Mouse (Mus musculus): ENCODE measurements at regions not wholly inside any gene's neighbourhood (a gene's known extent, or its start where the extent isn't known, plus 50 kb on each side); places are given as distances from the start of the nearest gene placed in this dataset.

DNA sequence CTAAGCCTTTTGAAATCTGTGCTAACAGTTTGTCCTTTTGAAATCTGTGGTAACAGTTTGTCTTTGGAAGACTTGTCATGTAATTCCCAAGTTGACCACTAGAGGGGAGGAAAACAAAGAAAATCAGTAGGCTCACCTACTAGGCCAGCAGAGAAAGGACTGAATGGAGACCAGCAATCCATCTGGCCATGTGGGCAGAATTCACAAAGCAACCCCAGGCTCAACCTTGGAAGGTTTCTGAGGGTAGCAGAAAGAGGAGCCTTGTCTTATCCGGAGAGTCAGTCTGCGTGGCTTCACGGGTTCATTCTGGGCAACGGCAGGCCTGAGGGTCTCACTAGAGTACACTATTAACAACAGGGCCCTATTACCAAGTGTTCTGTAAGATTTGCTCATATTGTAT, 319.2 kb upstream of the Sphkap start:
- H3K36me3 ChIP-seq (ENCODE audit: control insufficient read depth, insufficient read depth, low read length): no peaks in the 10 kb centered on the region
- no peaks in the 10 kb centered on the region for H3K9me3 ChIP-seq (ENCODE audit: control insufficient read depth, low read length)

DNA sequence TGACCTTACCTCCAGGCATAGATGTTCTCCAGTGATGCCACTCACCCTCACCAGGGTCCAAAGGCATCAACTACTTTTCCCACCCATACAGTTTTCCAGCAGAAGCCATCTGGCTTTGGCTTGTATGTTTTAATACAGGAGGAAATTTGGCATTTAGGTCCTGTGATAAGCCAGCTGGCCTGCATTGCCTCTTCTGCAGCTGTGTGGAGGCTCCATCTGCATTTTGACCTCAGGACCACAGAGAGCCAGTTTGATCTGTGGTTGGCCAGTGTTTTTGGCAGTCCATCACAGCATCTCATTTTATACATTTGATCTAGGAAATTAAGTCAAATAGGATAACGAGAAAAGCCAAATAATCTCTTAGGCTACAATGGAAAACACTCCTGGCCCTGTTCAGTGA, 315.1 kb upstream of the Sphkap start:
- Histone ChIP-seq H3K4me1 (replicated peaks; ENCODE audit: control insufficient read depth, insufficient read depth, low read length) (no peaks in the 10 kb centered on the region), H3K9me3 (ENCODE audit: control insufficient read depth, low read length) (no peaks in the 10 kb centered on the region), H3K27me3 (replicated peaks; ENCODE audit: control insufficient read depth, insufficient read depth, low read length) (no peaks in the 10 kb centered on the region), H3K36me3 (ENCODE audit: control insufficient read depth, insufficient read depth, low read length) (no peaks in the 10 kb centered on the region), H3K4me3 (ENCODE audit: low read depth, low read length) (no peak overlapping the region), H3K9ac (ENCODE audit: low read depth, low read length) (no peak overlapping the region), H3K27ac (ENCODE audit: low read depth, low read length) (no peak overlapping the region), H3K4me2 (no peak overlapping the region)
- DNase-seq (ENCODE audit: low spot score) (no peak), ATAC-seq (replicated peaks; ENCODE audit: low FRiP score) (no peak)
- 60% methylated on average over 1 of the region's 1 CpGs for WGBS

More for the DNA sequence above, 319.2 kb upstream of the Sphkap start:
- Histone ChIP-seq H3K27me3 (replicated peaks; ENCODE audit: control insufficient read depth, insufficient read depth, low read length) (no peaks in the 10 kb centered on the region), H3K4me1 (replicated peaks; ENCODE audit: control insufficient read depth, insufficient read depth, low read length) (no peaks in the 10 kb centered on the region), H3K4me2 (no peak overlapping the region), H3K27ac (ENCODE audit: low read depth, low read length) (no peak overlapping the region), H3K4me3 (ENCODE audit: low read depth, low read length) (no peak overlapping the region), H3K9ac (ENCODE audit: low read depth, low read length) (no peak overlapping the region)
- DNase-seq (ENCODE audit: low spot score) (no peak), ATAC-seq (replicated peaks; ENCODE audit: low FRiP score) (no peak)
- 77% methylated on average over 4 of the region's 4 CpGs for WGBS

GRCm38 (mm10) chr1:83720166-83720565, 312.2 kb upstream of the Sphkap start:
- WGBS: 81% methylated on average over 1 of the region's 1 CpGs

GRCm38 (mm10) chr1:83717056-83717455, 309.1 kb upstream of the Sphkap start:
- H3K27me3 ChIP-seq (replicated peaks; ENCODE audit: control insufficient read depth, insufficient read depth, low read length): no peaks in the 10 kb centered on the region
- H3K27ac ChIP-seq (ENCODE audit: low read depth, low read length): no peak overlapping the region
- H3K9ac ChIP-seq (ENCODE audit: low read depth, low read length): no peak overlapping the region
- no peak overlapping the region for H3K4me2 ChIP-seq
- H3K36me3 ChIP-seq (ENCODE audit: control insufficient read depth, insufficient read depth, low read length): no peaks in the 10 kb centered on the region
- no peak overlapping the region for H3K4me3 ChIP-seq (ENCODE audit: low read depth, low read length)
- DNase-seq (ENCODE audit: low spot score): no peak
- WGBS: 0% methylated on average over 1 of the region's 1 CpGs
- H3K9me3 ChIP-seq (ENCODE audit: control insufficient read depth, low read length): no peaks in the 10 kb centered on the region
- H3K4me1 ChIP-seq (replicated peaks; ENCODE audit: control insufficient read depth, insufficient read depth, low read length): no peaks in the 10 kb centered on the region
- no peak for ATAC-seq (replicated peaks; ENCODE audit: low FRiP score)

More at GRCm38 (mm10) chr1:83720166-83720565, 312.2 kb upstream of the Sphkap start:
- DNase-seq (ENCODE audit: low spot score): no peak
- Histone ChIP-seq H3K9me3 (ENCODE audit: control insufficient read depth, low read length) (no peaks in the 10 kb centered on the region), H3K27me3 (replicated peaks; ENCODE audit: control insufficient read depth, insufficient read depth, low read length) (no peaks in the 10 kb centered on the region), H3K36me3 (ENCODE audit: control insufficient read depth, insufficient read depth, low read length) (no peaks in the 10 kb centered on the region), H3K27ac (ENCODE audit: low read depth, low read length) (no peak overlapping the region), H3K4me3 (ENCODE audit: low read depth, low read length) (no peak overlapping the region), H3K9ac (ENCODE audit: low read depth, low read length) (no peak overlapping the region), H3K4me1 (replicated peaks; ENCODE audit: control insufficient read depth, insufficient read depth, low read length) (no peaks in the 10 kb centered on the region), H3K4me2 (no peak overlapping the region)
- ATAC-seq (replicated peaks; ENCODE audit: low FRiP score): no peak

GRCm38 (mm10) chr1:83701696-83702404, 293.9 kb upstream of the Sphkap start:
- H3K36me3 ChIP-seq (ENCODE audit: control insufficient read depth, insufficient read depth, low read length): no peaks in the 10 kb centered on the region
- 78% methylated on average over 6 of the region's 6 CpGs for WGBS
- H3K27ac ChIP-seq (ENCODE audit: low read depth, low read length): no peak overlapping the region
- DNase-seq (ENCODE audit: low spot score) (no peak), ATAC-seq (replicated peaks; ENCODE audit: low FRiP score) (no peak)
- H3K9ac ChIP-seq (ENCODE audit: low read depth, low read length): no peak overlapping the region
- H3K27me3 ChIP-seq (replicated peaks; ENCODE audit: control insufficient read depth, insufficient read depth, low read length): no peaks in the 10 kb centered on the region
- no peaks in the 10 kb centered on the region for H3K9me3 ChIP-seq (ENCODE audit: control insufficient read depth, low read length)
- H3K4me1 ChIP-seq (replicated peaks; ENCODE audit: control insufficient read depth, insufficient read depth, low read length): no peaks in the 10 kb centered on the region
- H3K4me2 ChIP-seq: no peak overlapping the region
- no peak overlapping the region for H3K4me3 ChIP-seq (ENCODE audit: low read depth, low read length)

DNA sequence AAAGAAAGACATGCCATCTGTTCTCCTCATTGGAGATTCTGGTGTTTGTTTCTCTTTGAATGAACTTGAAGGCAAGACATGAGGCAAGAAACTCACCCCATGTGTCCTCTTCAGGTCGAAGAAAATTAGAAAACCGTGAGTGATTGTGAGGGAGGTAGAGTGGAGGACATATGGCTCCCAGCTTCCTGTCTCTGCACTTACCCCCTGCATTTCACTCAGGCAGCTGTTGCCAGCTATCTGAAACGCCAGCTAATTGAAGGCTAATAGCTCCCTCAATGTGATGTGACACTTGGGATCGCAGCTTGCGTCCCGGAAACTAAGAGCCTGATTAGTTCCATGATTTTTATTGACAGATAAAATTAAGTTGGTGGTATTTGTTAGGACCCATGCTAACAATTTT, 289.4 kb upstream of the Sphkap start:
- Histone ChIP-seq H3K4me1 (replicated peaks; ENCODE audit: control insufficient read depth, insufficient read depth, low read length) (no peaks in the 10 kb centered on the region), H3K27me3 (replicated peaks; ENCODE audit: control insufficient read depth, insufficient read depth, low read length) (no peaks in the 10 kb centered on the region), H3K9me3 (ENCODE audit: control insufficient read depth, low read length) (no peaks in the 10 kb centered on the region), H3K4me3 (ENCODE audit: low read depth, low read length) (no peak overlapping the region), H3K27ac (ENCODE audit: low read depth, low read length) (no peak overlapping the region), H3K36me3 (ENCODE audit: control insufficient read depth, insufficient read depth, low read length) (no peaks in the 10 kb centered on the region), H3K4me2 (no peak overlapping the region), H3K9ac (ENCODE audit: low read depth, low read length) (no peak overlapping the region)
- DNase-seq (ENCODE audit: low spot score) (no peak), ATAC-seq (replicated peaks; ENCODE audit: low FRiP score) (no peak)
- WGBS: 39% methylated on average over 6 of the region's 6 CpGs

DNA sequence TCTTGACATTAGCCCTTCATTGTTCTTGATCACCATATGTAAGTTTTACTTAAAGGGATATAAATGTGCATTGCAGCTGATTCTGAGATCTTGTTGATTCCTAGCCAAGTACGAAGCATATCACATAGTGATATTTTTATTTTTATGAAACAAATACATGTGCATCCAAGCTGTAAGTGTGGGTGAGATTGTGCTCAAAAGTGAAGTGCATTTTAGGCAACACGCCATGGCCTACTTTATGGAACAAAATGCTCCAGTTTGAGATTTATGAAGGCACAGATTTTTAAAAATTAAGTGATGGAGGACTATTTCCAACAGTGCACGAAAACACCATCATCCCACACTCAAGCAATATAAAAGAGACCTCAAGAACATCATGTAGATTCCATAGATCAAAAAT, 277.2 kb upstream of the Sphkap start:
- Histone ChIP-seq H3K27me3 (replicated peaks; ENCODE audit: control insufficient read depth, insufficient read depth, low read length) (no peaks in the 10 kb centered on the region), H3K4me3 (ENCODE audit: low read depth, low read length) (no peak overlapping the region), H3K9ac (ENCODE audit: low read depth, low read length) (no peak overlapping the region), H3K9me3 (ENCODE audit: control insufficient read depth, low read length) (no peaks in the 10 kb centered on the region), H3K27ac (ENCODE audit: low read depth, low read length) (no peak overlapping the region), H3K4me2 (no peak overlapping the region), H3K4me1 (replicated peaks; ENCODE audit: control insufficient read depth, insufficient read depth, low read length) (no peaks in the 10 kb centered on the region), H3K36me3 (ENCODE audit: control insufficient read depth, insufficient read depth, low read length) (no peaks in the 10 kb centered on the region)
- 74% methylated on average over 3 of the region's 3 CpGs for WGBS
- no peak for ATAC-seq (replicated peaks; ENCODE audit: low FRiP score)
- no peak for DNase-seq (ENCODE audit: low spot score)

DNA sequence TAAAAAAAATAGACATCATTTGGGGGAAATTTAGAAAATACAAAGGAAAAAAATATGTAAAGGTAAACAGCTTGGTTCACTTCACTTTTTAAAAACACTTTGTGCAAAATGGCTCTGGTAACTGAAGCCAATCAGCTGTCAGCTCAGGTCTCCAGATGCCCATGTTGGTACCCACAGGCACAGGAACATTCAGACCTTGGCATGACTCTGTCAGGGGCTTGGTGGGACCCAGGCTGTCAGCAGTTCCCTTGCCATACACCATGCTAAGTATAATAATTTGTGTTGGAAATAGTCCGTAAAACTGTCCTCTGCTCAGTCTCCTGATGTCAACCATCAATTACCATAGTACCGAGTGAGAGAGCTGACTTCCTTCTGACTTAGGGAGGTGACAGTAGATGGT, 257.3 kb upstream of the Sphkap start:
- H3K9me3 ChIP-seq (ENCODE audit: control insufficient read depth, low read length): no peaks in the 10 kb centered on the region
- no peaks in the 10 kb centered on the region for H3K36me3 ChIP-seq (ENCODE audit: control insufficient read depth, insufficient read depth, low read length)
- ATAC-seq (replicated peaks; ENCODE audit: low FRiP score) (no peak), DNase-seq (ENCODE audit: low spot score) (no peak)
- H3K4me1 ChIP-seq (replicated peaks; ENCODE audit: control insufficient read depth, insufficient read depth, low read length): no peaks in the 10 kb centered on the region
- no peak overlapping the region for H3K4me2 ChIP-seq
- no peak overlapping the region for H3K27ac ChIP-seq (ENCODE audit: low read depth, low read length)
- WGBS: 78% methylated on average over 2 of the region's 2 CpGs
- no peak overlapping the region for H3K4me3 ChIP-seq (ENCODE audit: low read depth, low read length)
- no peaks in the 10 kb centered on the region for H3K27me3 ChIP-seq (replicated peaks; ENCODE audit: control insufficient read depth, insufficient read depth, low read length)
- no peak overlapping the region for H3K9ac ChIP-seq (ENCODE audit: low read depth, low read length)
